Mouse (Mus musculus) heart, embryonic 15.5 days (tissue): ENCODE data around the gene Cript. TPM values are rescaled to one million over a fixed set of nuclear protein-coding genes. Genes with fewer than 3 reads are reported as not detected.
"Not testable (repeated sequence)": the region's sequence is repeated elsewhere in the genome, so short reads cannot be mapped to it uniquely, and the experiment has no call there.

Experiments
- ATAC-seq: fragments of 200-750 bp; cut with Nextera tagmentation; replicated peaks from 2 replicates; pipeline ENCODE4 v1.8.0; 2017; ENCODE audit warnings: low read depth, moderate TSS enrichment; ENCODE audit not compliant: insufficient number of reproducible peaks, insufficient read depth, low FRiP score
- H3K27ac ChIP-seq: fragments of 300-500 bp; sonication (generic); 2 replicates; pipeline ENCODE4 v1.5.1; 2015; ENCODE audit warnings: mild to moderate bottlenecking, inconsistent platforms
- H3K27me3 ChIP-seq: fragments of 300-500 bp; sonication (generic); 2 replicates; pipeline ENCODE4 v1.6.1; 2015; ENCODE audit warnings: inconsistent platforms
- H3K36me3 ChIP-seq: fragments of 300-500 bp; sonication (generic); 2 replicates; pipeline ENCODE4 v1.6.1; 2015; ENCODE audit warnings: mild to moderate bottlenecking, inconsistent platforms
- H3K4me1 ChIP-seq: fragments of 300-500 bp; sonication (generic); replicated peaks from 2 replicates; pipeline ENCODE4 v1.6.1; 2015; ENCODE audit warnings: inconsistent platforms
- H3K4me2 ChIP-seq: fragments of 300-500 bp; sonication (generic); 2 replicates; pipeline ENCODE4 v1.6.1; 2015; ENCODE audit warnings: inconsistent platforms, mild to moderate bottlenecking, moderate library complexity
- H3K4me3 ChIP-seq: fragments of 300-500 bp; sonication (generic); 2 replicates; pipeline ENCODE4 v1.5.1; 2015; ENCODE audit warnings: mild to moderate bottlenecking, inconsistent platforms
- H3K9ac ChIP-seq: fragments of 300-500 bp; sonication (generic); 2 replicates; pipeline ENCODE4 v1.6.1; 2015; ENCODE audit warnings: mild to moderate bottlenecking, inconsistent platforms
- H3K9me3 ChIP-seq: fragments of 300-500 bp; sonication (generic); replicated peaks from 2 replicates; pipeline ENCODE4 v1.6.1; 2016; ENCODE audit warnings: inconsistent platforms
- WGBS: fragments of 180-500 bp; shearing (Covaris S2); methylation state at CpG from one replicate; pipeline ENCODE4 v1.1.7; 2015; ENCODE audit warnings: mixed read lengths; 5-methylcytosine and 5-hydroxymethylcytosine counted together
- polyA plus RNA-seq: library from polyadenylated mRNA; unstranded; fragments of >200 nt; fragmentation: Nextera tagmentation; extraction: Ambion mirVana; gene quantifications from 2 replicates; pipeline ENCODE4 v1.2.1, GENCODE M21; 2015

Cript gene
- polyA plus RNA-seq, 1 experiment from 2014 or later, result 109 TPM

- Histone ChIP-seq H3K27me3 (no peaks in the 10 kb centered on the region), H3K27ac (no peak overlapping the region), H3K9me3 (no peaks in the 10 kb centered on the region), H3K4me1 (no peaks in the 10 kb centered on the region), H3K4me3 (no peak overlapping the region), H3K9ac (no peak overlapping the region), H3K36me3 (no peaks in the 10 kb centered on the region), H3K4me2 (no peak overlapping the region)
- 82% methylated on average over 4 of the region's 4 CpGs for WGBS
- ATAC-seq, result no peak
These were observed 43.6 kb downstream of the Cript start for GRCm38 (mm10) chr17:87068997-87069396.

GRCm38 (mm10) chr17:87072183-87072582 is 46.8 kb downstream of the Cript start:
- not testable (repeated sequence) for H3K4me1 ChIP-seq, H3K27ac ChIP-seq, H3K4me3 ChIP-seq, ATAC-seq, H3K4me2 ChIP-seq, H3K27me3 ChIP-seq, H3K9me3 ChIP-seq, H3K9ac ChIP-seq, H3K36me3 ChIP-seq
- 83% methylated on average over 1 of the region's 1 CpGs for WGBS

- H3K9me3 ChIP-seq, result 0 out of 2 replicates have a peak, but pooled peaks cover 4% of the 10 kb centered on the region
- no peak for ATAC-seq
- H3K9ac ChIP-seq, result no peak overlapping the region
- H3K4me3 ChIP-seq, result no peak overlapping the region
- no peak overlapping the region for H3K4me2 ChIP-seq
- H3K4me1 ChIP-seq, result no peaks in the 10 kb centered on the region
- no peaks in the 10 kb centered on the region for H3K27me3 ChIP-seq
- H3K36me3 ChIP-seq, result no peaks in the 10 kb centered on the region
- no peak overlapping the region for H3K27ac ChIP-seq
- 63% methylated on average over 5 of the region's 5 CpGs for WGBS
These were observed 47.6 kb downstream of the Cript start for GRCm38 (mm10) chr17:87072766-87073440.

GRCm38 (mm10) chr17:87073470-87073869 is 48.1 kb downstream of the Cript start:
- Histone ChIP-seq H3K4me2 (no peak overlapping the region), H3K27me3 (no peaks in the 10 kb centered on the region), H3K27ac (no peak overlapping the region), H3K9me3 (0 out of 2 replicates have a peak, but pooled peaks cover 4% of the 10 kb centered on the region), H3K9ac (no peak overlapping the region), H3K4me3 (no peak overlapping the region), H3K36me3 (no peaks in the 10 kb centered on the region), H3K4me1 (no peaks in the 10 kb centered on the region)
- ATAC-seq, result no peak

- not testable (repeated sequence) for H3K4me3 ChIP-seq, H3K36me3 ChIP-seq, H3K9ac ChIP-seq, H3K27me3 ChIP-seq, H3K27ac ChIP-seq, H3K4me2 ChIP-seq, H3K4me1 ChIP-seq, ATAC-seq, H3K9me3 ChIP-seq
- 93% methylated on average over 17 of the region's 17 CpGs for WGBS
These were observed 52.9 kb downstream of the Cript start for GRCm38 (mm10) chr17:87078217-87078616.

- Histone ChIP-seq H3K4me2 (no peak overlapping the region), H3K4me3 (no peak overlapping the region), H3K9ac (no peak overlapping the region), H3K36me3 (no peaks in the 10 kb centered on the region), H3K9me3 (no peaks in the 10 kb centered on the region), H3K27me3 (no peaks in the 10 kb centered on the region), H3K4me1 (no peaks in the 10 kb centered on the region), H3K27ac (no peak overlapping the region)
- no peak for ATAC-seq
- WGBS, result 81% methylated on average over 7 of the region's 7 CpGs
These were observed 55.4 kb downstream of the Cript start for GRCm38 (mm10) chr17:87080724-87081123.

- Histone ChIP-seq H3K36me3 (no peaks in the 10 kb centered on the region), H3K27me3 (no peaks in the 10 kb centered on the region), H3K9ac (no peak overlapping the region), H3K27ac (no peak overlapping the region), H3K4me2 (no peak overlapping the region), H3K4me3 (no peak overlapping the region), H3K9me3 (no peaks in the 10 kb centered on the region), H3K4me1 (no peaks in the 10 kb centered on the region)
- WGBS, result 86% methylated on average over 4 of the region's 4 CpGs
- ATAC-seq, result no peak
These were observed 57.2 kb downstream of the Cript start for GRCm38 (mm10) chr17:87082547-87082946.

GRCm38 (mm10) chr17:87083671-87084070 is 58.3 kb downstream of the Cript start:
- Histone ChIP-seq H3K9ac (no peak overlapping the region), H3K27me3 (no peaks in the 10 kb centered on the region), H3K27ac (no peak overlapping the region), H3K4me3 (no peak overlapping the region), H3K4me1 (no peaks in the 10 kb centered on the region), H3K9me3 (no peaks in the 10 kb centered on the region), H3K36me3 (no peaks in the 10 kb centered on the region), H3K4me2 (no peak overlapping the region)
- ATAC-seq, result no peak
- WGBS, result 75% methylated on average over 5 of the region's 5 CpGs

Other genes with a start within 250 kb of the Cript start
- gene Tmem247, start 108.2 kb upstream of the Cript start, polyA plus RNA-seq, result not detected in 2 replicates
- gene Atp6v1e2, start 77.7 kb upstream of the Cript start, polyA plus RNA-seq, result 0.13 TPM in 1 of 2 replicates, not detected in the other
- gene Rhoq, start 62.5 kb upstream of the Cript start, polyA plus RNA-seq, result 19.8 and 20.9 TPM in 2 replicates
- gene Pigf, start 144 bp upstream of the Cript start, polyA plus RNA-seq, result 15.1 and 15.4 TPM in 2 replicates
- 10.5 and 12.2 TPM in 2 replicates for gene Socs5, start 82.1 kb downstream of the Cript start, polyA plus RNA-seq
- 77.6 and 88.6 TPM in 2 replicates for gene Mcfd2, start 240.4 kb downstream of the Cript start, polyA plus RNA-seq